Mouse (Mus musculus) G1E (cell line): Measurements from ENCODE around the gene Art3.

Experiments used
- CTCF ChIP-seq: IDR thresholded peaks from 2 replicates; pipeline ENCODE4 v1.5.1; 2012; ENCODE audit warnings: low read depth, low read length, inconsistent platforms, mixed read lengths
- GATA1 ChIP-seq: IDR thresholded peaks from 2 replicates; pipeline ENCODE4 v1.6.1; 2012; ENCODE audit warnings: borderline replicate concordance, low read length, inconsistent platforms, mixed read lengths
- GATA2 ChIP-seq: IDR thresholded peaks from 2 replicates; pipeline ENCODE4 v1.6.1; 2012; ENCODE audit warnings: low read depth, low read length, inconsistent platforms, borderline replicate concordance

GRCm38 (mm10) chr5:92318596-92318995 is 13.0 kb upstream of the Art3 start:
- no peak for TF ChIP-seq CTCF
- TF ChIP-seq GATA1 = no peak
- no peak for TF ChIP-seq GATA2
